Mouse (Mus musculus) granulocyte monocyte progenitor cell, adult 5-6 weeks (primary cell): ENCODE results near the gene Olfr1211. TPM values are rescaled to one million over a fixed set of nuclear protein-coding genes. Genes with fewer than 3 reads are reported as not detected.

Experiments
- ATAC-seq: replicated peaks from 2 replicates; pipeline ENCODE4 v1.8.0; 2016; ENCODE audit warnings: mild to moderate bottlenecking, moderate TSS enrichment, inconsistent platforms; ENCODE audit not compliant: poor library complexity, severe bottlenecking
- total RNA-seq, 2 experiments: library from RNA; stranded (forward) in 1 of 2; stranded (reverse) in 1 of 2; fragments of 200-712, 200-1000 nt in 1 of 2; fragments of >200 nt in 1 of 2; fragmentation: Nextera tagmentation in 1 of 2; gene quantifications; 2 replicates each; pipeline ENCODE4 v1.2.3; 2014 to 2017

Olfr1211 gene
- not detected in 2 replicates for total RNA-seq (2014; fragmentation: Nextera tagmentation)
- not detected in 2 replicates for total RNA-seq (2017)

- ATAC-seq, result no peak
Observed at GRCm38 (mm10) chr2:88938011-88938410, at the start of gene Olfr1211. Olfr1211 (minus strand) TSS chr2:88938111.

- no peak for ATAC-seq
Observed at GRCm38 (mm10) chr2:88980181-88980580, 42.3 kb upstream of the Olfr1211 start, which contains the start of gene Gm13762. Gm13762 (minus strand) TSS chr2:88980281.

DNA sequence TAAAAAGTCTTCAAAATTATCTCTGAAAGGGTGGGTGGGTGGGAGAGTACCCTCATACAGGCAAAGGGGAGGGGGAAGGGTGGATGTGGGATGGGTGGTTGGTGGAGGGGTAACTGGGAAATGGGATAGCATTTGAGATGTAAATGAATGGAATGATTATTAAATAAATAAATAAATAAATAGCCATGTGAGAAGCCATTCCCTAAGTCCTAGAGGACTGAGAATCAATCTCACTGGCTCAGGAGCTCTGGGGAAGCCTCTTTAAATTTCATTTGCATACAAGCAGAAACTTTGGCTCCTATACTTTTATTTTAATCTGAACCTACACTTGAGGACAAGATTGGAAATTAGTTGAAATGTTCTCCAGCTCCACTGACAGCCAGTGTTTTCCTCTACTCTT lies 15.8 kb upstream of the Olfr1211 start, which contains the start of gene Olfr1212:
Gene Olfr1212 (plus strand): TSS at position 301 of the 400 bp plus-strand sequence.
- ATAC-seq, result no peak

GRCm38 (mm10) chr2:88915057-88915456 lies 22.9 kb downstream of the Olfr1211 start, which contains the start of gene Olfr1209:
Olfr1209 (minus strand) TSS chr2:88915157.
- no peak for ATAC-seq

- ATAC-seq, result no peak
Observed at GRCm38 (mm10) chr2:88902211-88902610, 35.7 kb downstream of the Olfr1211 start, which contains the start of gene Olfr1208. Olfr1208 (minus strand) TSS chr2:88902311.

Other genes starting within 250 kb of the Olfr1211 start
- not detected in 2 replicates for gene Olfr1195, start 248.9 kb downstream of the Olfr1211 start, total RNA-seq (2014; fragmentation: Nextera tagmentation)
- gene Olfr1195, start 248.9 kb downstream of the Olfr1211 start, total RNA-seq (2017), result not detected in 2 replicates
- not detected in 2 replicates for gene Olfr1196, start 233.5 kb downstream of the Olfr1211 start, total RNA-seq (2014; fragmentation: Nextera tagmentation)
- gene Olfr1196, start 233.5 kb downstream of the Olfr1211 start, total RNA-seq (2017), result not detected in 2 replicates
- not detected in 2 replicates for gene Olfr1197, start 205.7 kb downstream of the Olfr1211 start, total RNA-seq (2014; fragmentation: Nextera tagmentation)
- not detected in 2 replicates for gene Olfr1197, start 205.7 kb downstream of the Olfr1211 start, total RNA-seq (2017)
- gene Olfr1198, start 186.7 kb downstream of the Olfr1211 start, total RNA-seq (2014; fragmentation: Nextera tagmentation), result not detected in 2 replicates
- gene Olfr1198, start 186.7 kb downstream of the Olfr1211 start, total RNA-seq (2017), result not detected in 2 replicates
- not detected in 2 replicates for gene Olfr1199, start 177.6 kb downstream of the Olfr1211 start, total RNA-seq (2014; fragmentation: Nextera tagmentation)
- not detected in 2 replicates for gene Olfr1199, start 177.6 kb downstream of the Olfr1211 start, total RNA-seq (2017)
- not detected in 2 replicates for gene Olfr1200, start 167.6 kb downstream of the Olfr1211 start, total RNA-seq (2014; fragmentation: Nextera tagmentation)
- not detected in 2 replicates for gene Olfr1200, start 167.6 kb downstream of the Olfr1211 start, total RNA-seq (2017)
- not detected in 2 replicates for gene Olfr1201, start 145.1 kb downstream of the Olfr1211 start, total RNA-seq (2014; fragmentation: Nextera tagmentation)
- gene Olfr1201, start 145.1 kb downstream of the Olfr1211 start, total RNA-seq (2017), result not detected in 2 replicates
- gene Olfr1202, start 123.6 kb downstream of the Olfr1211 start, total RNA-seq (2014; fragmentation: Nextera tagmentation), result not detected in 2 replicates
- not detected in 2 replicates for gene Olfr1202, start 123.6 kb downstream of the Olfr1211 start, total RNA-seq (2017)
- gene Olfr1205, start 108.4 kb downstream of the Olfr1211 start, total RNA-seq (2014; fragmentation: Nextera tagmentation), result not detected in 2 replicates
- not detected in 2 replicates for gene Olfr1205, start 108.4 kb downstream of the Olfr1211 start, total RNA-seq (2017)
- not detected in 2 replicates for gene Olfr1204, start 88.8 kb downstream of the Olfr1211 start, total RNA-seq (2014; fragmentation: Nextera tagmentation)
- not detected in 2 replicates for gene Olfr1204, start 88.8 kb downstream of the Olfr1211 start, total RNA-seq (2017)
- gene Olfr1206, start 74.9 kb downstream of the Olfr1211 start, total RNA-seq (2014; fragmentation: Nextera tagmentation), result not detected in 2 replicates
- not detected in 2 replicates for gene Olfr1206, start 74.9 kb downstream of the Olfr1211 start, total RNA-seq (2017)
- not detected in 2 replicates for gene Olfr1208, start 35.8 kb downstream of the Olfr1211 start, total RNA-seq (2014; fragmentation: Nextera tagmentation)
- gene Olfr1208, start 35.8 kb downstream of the Olfr1211 start, total RNA-seq (2017), result not detected in 2 replicates
- gene Olfr1209, start 23.0 kb downstream of the Olfr1211 start, total RNA-seq (2014; fragmentation: Nextera tagmentation), result not detected in 2 replicates
- gene Olfr1209, start 23.0 kb downstream of the Olfr1211 start, total RNA-seq (2017), result not detected in 2 replicates
- not detected in 2 replicates for gene Olfr1212, start 15.9 kb upstream of the Olfr1211 start, total RNA-seq (2014; fragmentation: Nextera tagmentation)
- not detected in 2 replicates for gene Olfr1212, start 15.9 kb upstream of the Olfr1211 start, total RNA-seq (2017)
- not detected in 2 replicates for gene Gm13762, start 42.2 kb upstream of the Olfr1211 start, total RNA-seq (2014; fragmentation: Nextera tagmentation)
- not detected in 2 replicates for gene Gm13762, start 42.2 kb upstream of the Olfr1211 start, total RNA-seq (2017)
- gene Olfr1214, start 54.5 kb upstream of the Olfr1211 start, total RNA-seq (2014; fragmentation: Nextera tagmentation), result not detected in 2 replicates
- not detected in 2 replicates for gene Olfr1214, start 54.5 kb upstream of the Olfr1211 start, total RNA-seq (2017)
- not detected in 2 replicates for gene Olfr1215, start 68.9 kb upstream of the Olfr1211 start, total RNA-seq (2014; fragmentation: Nextera tagmentation)
- not detected in 2 replicates for gene Olfr1215, start 68.9 kb upstream of the Olfr1211 start, total RNA-seq (2017)
- not detected in 2 replicates for gene Olfr1216, start 80.2 kb upstream of the Olfr1211 start, total RNA-seq (2014; fragmentation: Nextera tagmentation)
- gene Olfr1216, start 80.2 kb upstream of the Olfr1211 start, total RNA-seq (2017), result not detected in 2 replicates
- not detected in 2 replicates for gene Olfr1217, start 94.0 kb upstream of the Olfr1211 start, total RNA-seq (2014; fragmentation: Nextera tagmentation)
- gene Olfr1217, start 94.0 kb upstream of the Olfr1211 start, total RNA-seq (2017), result not detected in 2 replicates
- not detected in 2 replicates for gene Olfr1218, start 123.1 kb upstream of the Olfr1211 start, total RNA-seq (2014; fragmentation: Nextera tagmentation)
- gene Olfr1218, start 123.1 kb upstream of the Olfr1211 start, total RNA-seq (2017), result not detected in 2 replicates
- gene Olfr1219, start 145.4 kb upstream of the Olfr1211 start, total RNA-seq (2014; fragmentation: Nextera tagmentation), result not detected in 2 replicates
- gene Olfr1219, start 145.4 kb upstream of the Olfr1211 start, total RNA-seq (2017), result not detected in 2 replicates
- gene Olfr1220, start 168.7 kb upstream of the Olfr1211 start, total RNA-seq (2014; fragmentation: Nextera tagmentation), result not detected in 2 replicates
- gene Olfr1220, start 168.7 kb upstream of the Olfr1211 start, total RNA-seq (2017), result not detected in 2 replicates
- gene Olfr1221, start 179.2 kb upstream of the Olfr1211 start, total RNA-seq (2014; fragmentation: Nextera tagmentation), result not detected in 2 replicates
- gene Olfr1221, start 179.2 kb upstream of the Olfr1211 start, total RNA-seq (2017), result not detected in 2 replicates
- gene Olfr1222, start 194.9 kb upstream of the Olfr1211 start, total RNA-seq (2014; fragmentation: Nextera tagmentation), result not detected in 2 replicates
- gene Olfr1222, start 194.9 kb upstream of the Olfr1211 start, total RNA-seq (2017), result not detected in 2 replicates
- gene Olfr1223, start 213.4 kb upstream of the Olfr1211 start, total RNA-seq (2014; fragmentation: Nextera tagmentation), result not detected in 2 replicates
- gene Olfr1223, start 213.4 kb upstream of the Olfr1211 start, total RNA-seq (2017), result not detected in 2 replicates
- not detected in 2 replicates for gene Olfr1224-ps1, start 226.0 kb upstream of the Olfr1211 start, total RNA-seq (2014; fragmentation: Nextera tagmentation)
- not detected in 2 replicates for gene Olfr1224-ps1, start 226.0 kb upstream of the Olfr1211 start, total RNA-seq (2017)
- gene Olfr1225, start 236.6 kb upstream of the Olfr1211 start, total RNA-seq (2014; fragmentation: Nextera tagmentation), result not detected in 2 replicates
- not detected in 2 replicates for gene Olfr1225, start 236.6 kb upstream of the Olfr1211 start, total RNA-seq (2017)